22 mouse cellular contexts compared by ENCODE assay signal in genomic region chr4:106943627-106944026, GRCm38 (mm10). TPM values are rescaled to one million over a fixed set of nuclear protein-coding genes. Genes with fewer than 3 reads are reported as not detected.
DNase-seq lines count a peak whose midpoint lies in the region; ATAC-seq and TF ChIP-seq lines count a peak whose summit lies in the region.
"Had no signal": no experiment of that assay in that cellular context is flagged by ENCODE, and none has a peak within 500 bp of the region (broad histone marks: within the 10 kb centered on the region; RNA-seq: fewer than 3 reads in every experiment).

No protein-coding gene starts in this region.

- no peak for ATAC-seq in cerebellum, adult (ENCODE audit: insufficient number of reproducible peaks, low FRiP score, low TSS enrichment)
- ATAC-seq: CD4-positive, CD25-positive, alpha-beta regulatory T cell, adult 4 months; forebrain, embryonic 14.5 days; forebrain, embryonic 16.5 days; Patski had no signal

- no peak overlapping the region for H3K27ac ChIP-seq in cerebellum, adult 2 months (ENCODE audit: insufficient read depth, low read length)
- H3K27ac ChIP-seq: embryonic facial prominence, embryonic 13.5 days; embryonic facial prominence, embryonic 15.5 days; forebrain, embryonic 10.5 days had no signal

- peak; percentile 64 for DNase-seq in cerebellum, adult 11-12 months
- DNase-seq in cerebellum, adult 2 months: peak; percentile 58 to 77
- DNase-seq in cerebellum, adult 8-10 months: no peak
- peak; percentile 41 for DNase-seq in R1 (ENCODE audit: low read depth, low spot score)
- peak; percentile 74 for DNase-seq in cerebellum, adult 9-11 months
- no peak for DNase-seq in heart, adult 9 months (ENCODE audit: low spot score in 2 of 2)
- DNase-seq: adrenal gland, adult 2 months; adrenal gland, postnatal 10 days; adrenal gland, postnatal 25 days; B cell, adult 2 months; embryo, embryonic 11 days had no signal

- 10% methylated on average over 2 of the region's 2 CpGs for WGBS in cerebellum, adult 2 months

- H3K4me3 ChIP-seq in cerebellum, adult 2 months (replicated peaks; ENCODE audit: insufficient read depth, low read depth, low read length): no peak overlapping the region
- H3K4me3 ChIP-seq: embryonic facial prominence, embryonic 13.5 days; embryonic facial prominence, embryonic 15.5 days; erythroblast, embryonic 14.5 days; forebrain, embryonic 10.5 days; forebrain, embryonic 12.5 days had no signal

- no peak for TF ChIP-seq POLR2A in cerebellum, adult 2 months (IDR thresholded peaks at IDR 0.05; ENCODE audit: borderline replicate concordance, insufficient read depth, low read length)

- TF ChIP-seq CTCF in cerebellum, adult 2 months (IDR thresholded peaks at IDR 0.05; ENCODE audit: borderline replicate concordance, insufficient read depth, low read depth, low read length): no peak

- peaks cover 81% of the 10 kb centered on the region for H3K4me1 ChIP-seq in cerebellum, adult 2 months (ENCODE audit: control insufficient read depth, insufficient read depth, low read length)

- H3K27me3 ChIP-seq in cerebellum, adult 2 months (ENCODE audit: control insufficient read depth, insufficient read depth, low read length): no peaks in the 10 kb centered on the region
- H3K27me3 ChIP-seq: CH12.LX; embryonic facial prominence, embryonic 13.5 days; embryonic facial prominence, embryonic 15.5 days; forebrain, embryonic 12.5 days; Patski had no signal

RNA-seq across cellular contexts. Expression of gene Ssbp3, which starts 33.1 kb away (rescaled TPM):
- 126 and 134 TPM in 2 replicates for polyA plus RNA-seq in cerebellum, adult 2 months (2012; rRNA removed)

Comparison
In these comparisons a context has a peak if more than half of its experiments do, and no peak if none do; other contexts are left out.
1. DNase-seq: peak in cerebellum, adult 11-12 months (single experiment), cerebellum, adult 2 months (2 of 2), R1 (single experiment) and cerebellum, adult 9-11 months (single experiment); none in cerebellum, adult 8-10 months (single experiment) and heart, adult 9 months (0 of 2).